Mouse (Mus musculus): ENCODE measurements around the gene B4galnt1.
"Not testable (repeated sequence)": the region's sequence is repeated elsewhere in the genome, so short reads cannot be mapped to it uniquely, and the experiment has no call there.

B4galnt1 gene

GRCm38 (mm10) chr10:127189116-127189650 is 24.2 kb downstream of the B4galnt1 start:
- DNase-seq (ENCODE audit: low spot score in 2 of 2) = no peak

- DNase-seq (ENCODE audit: low spot score in 2 of 2) = no peak
These were observed 24.8 kb downstream of the B4galnt1 start, which contains the start of gene Arhgef25 for GRCm38 (mm10) chr10:127189651-127190381. Gene Arhgef25, minus strand, starts transcription at chr10:127190083.

- no peak for DNase-seq (ENCODE audit: low spot score in 2 of 2)
These were observed 25.6 kb downstream of the B4galnt1 start for GRCm38 (mm10) chr10:127190398-127191190.

GRCm38 (mm10) chr10:127191191-127192056 is 26.4 kb downstream of the B4galnt1 start:
- DNase-seq (ENCODE audit: low spot score in 2 of 2) = no peak

- not testable (repeated sequence) for DNase-seq (ENCODE audit: low spot score in 2 of 2)
These were observed 27.0 kb downstream of the B4galnt1 start for GRCm38 (mm10) chr10:127192057-127192328.

GRCm38 (mm10) chr10:127193011-127193410 is 28.0 kb downstream of the B4galnt1 start:
- no peak for DNase-seq (ENCODE audit: low spot score in 2 of 2)

GRCm38 (mm10) chr10:127194428-127195327 is 29.7 kb downstream of the B4galnt1 start:
- peak in 1 of 2 experiments; percentile 47 for DNase-seq (ENCODE audit: low spot score in 2 of 2)

GRCm38 (mm10) chr10:127195328-127196129 is 30.5 kb downstream of the B4galnt1 start, which contains the start of gene Dtx3:
Gene Dtx3, minus strand, starts transcription at chr10:127195728.
- DNase-seq (ENCODE audit: low spot score in 2 of 2) = peak in 1 of 2 experiments; percentile 49

GRCm38 (mm10) chr10:127196392-127196791 is 31.4 kb downstream of the B4galnt1 start:
- no peak for DNase-seq (ENCODE audit: low spot score in 2 of 2)

- DNase-seq (ENCODE audit: low spot score in 2 of 2) = no peak
These were observed 32.1 kb downstream of the B4galnt1 start for GRCm38 (mm10) chr10:127197104-127197503.

- no peak for DNase-seq (ENCODE audit: low spot score in 2 of 2)
These were observed 32.6 kb downstream of the B4galnt1 start for GRCm38 (mm10) chr10:127197505-127198110.

GRCm38 (mm10) chr10:127198492-127198891 is 33.5 kb downstream of the B4galnt1 start:
- DNase-seq (ENCODE audit: low spot score in 2 of 2) = no peak

GRCm38 (mm10) chr10:127199068-127199467 is 34.0 kb downstream of the B4galnt1 start:
- DNase-seq (ENCODE audit: low spot score in 2 of 2) = no peak

GRCm38 (mm10) chr10:127199474-127199873 is 34.4 kb downstream of the B4galnt1 start:
- no peak for DNase-seq (ENCODE audit: low spot score in 2 of 2)

GRCm38 (mm10) chr10:127200279-127200678 is 35.3 kb downstream of the B4galnt1 start:
- no peak for DNase-seq (ENCODE audit: low spot score in 2 of 2)

- DNase-seq (ENCODE audit: low spot score in 2 of 2) = no peak
These were observed 38.1 kb downstream of the B4galnt1 start for GRCm38 (mm10) chr10:127203106-127203505.

GRCm38 (mm10) chr10:127204589-127204988 is 39.6 kb downstream of the B4galnt1 start:
- no peak for DNase-seq (ENCODE audit: low spot score in 2 of 2)

GRCm38 (mm10) chr10:127205373-127205772 is 40.3 kb downstream of the B4galnt1 start:
- no peak for DNase-seq (ENCODE audit: low spot score in 2 of 2)

GRCm38 (mm10) chr10:127208921-127209320 is 43.9 kb downstream of the B4galnt1 start:
- no peak for DNase-seq (ENCODE audit: low spot score in 2 of 2)

Data from cerebellum, postnatal 4 days (tissue).